Mouse (Mus musculus): Measurements from ENCODE around the gene Ldb3.

Ldb3 gene

GRCm38 (mm10) chr14:34561647-34562046 lies 26.8 kb downstream of the Ldb3 start:
- no peak for DNase-seq (ENCODE audit: low spot score in 2 of 2)

DNA sequence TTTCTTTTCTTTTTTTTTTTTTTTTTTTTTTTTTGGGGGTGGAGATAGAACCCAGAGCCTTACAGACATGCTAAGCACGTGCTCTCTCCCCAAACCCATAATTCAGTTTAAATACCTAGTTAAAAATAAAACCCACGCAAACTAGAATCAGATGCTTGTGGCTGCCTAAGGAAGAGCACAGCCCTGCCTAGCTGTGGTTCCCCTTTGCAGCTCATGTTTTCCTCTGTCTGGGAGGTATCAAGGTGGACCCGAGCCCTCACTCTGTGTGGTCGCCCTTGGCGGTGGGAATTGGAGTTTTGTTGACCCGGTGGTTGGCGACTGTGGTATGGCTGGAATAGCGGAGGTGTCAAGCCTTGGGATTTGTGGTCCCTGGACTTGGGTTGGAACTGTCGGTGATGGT lies 29.5 kb downstream of the Ldb3 start:
- DNase-seq (ENCODE audit: low spot score in 2 of 2), result no peak

DNA sequence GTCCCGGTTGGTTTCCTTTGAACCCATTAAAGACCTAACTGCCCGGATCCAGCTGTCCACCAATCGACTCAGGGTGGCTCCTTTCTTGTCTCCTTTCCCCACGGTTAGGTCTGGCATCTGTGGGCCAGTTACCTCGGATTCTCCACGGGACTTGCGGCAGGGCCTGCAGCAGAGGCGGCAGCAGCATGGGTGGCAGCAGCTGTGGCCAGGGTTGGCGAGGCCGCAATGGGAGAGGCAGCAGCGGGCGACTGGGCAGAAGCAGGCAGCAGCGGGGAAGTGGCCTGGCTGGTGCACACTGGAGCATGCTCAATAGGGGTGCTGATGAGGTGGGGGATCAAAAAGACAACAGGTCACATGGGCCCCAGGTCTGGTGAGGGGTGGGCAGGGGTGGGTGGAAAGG lies 33.3 kb downstream of the Ldb3 start:
- DNase-seq (ENCODE audit: low spot score in 2 of 2), result no peak

DNA sequence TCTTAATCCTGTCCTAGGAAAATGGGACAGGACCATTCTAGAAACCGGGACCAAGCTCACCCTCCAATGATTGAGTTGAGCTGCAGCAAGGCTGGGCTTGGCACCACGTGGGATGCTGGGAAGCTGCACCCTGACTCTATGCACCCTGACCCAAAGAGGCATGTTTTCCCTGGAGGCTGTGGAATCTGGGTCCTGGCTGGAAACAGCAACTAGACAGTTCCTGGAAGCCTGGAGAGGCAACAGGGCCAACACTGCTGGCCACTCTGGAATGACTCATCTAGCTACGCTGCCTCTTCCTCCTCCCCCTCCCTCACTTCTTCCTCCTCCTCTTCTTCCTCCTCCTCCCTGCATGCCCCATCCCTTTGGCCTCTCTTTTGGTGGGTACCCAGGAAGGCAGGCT lies 34.4 kb downstream of the Ldb3 start:
- no peak for DNase-seq (ENCODE audit: low spot score in 2 of 2)

DNA sequence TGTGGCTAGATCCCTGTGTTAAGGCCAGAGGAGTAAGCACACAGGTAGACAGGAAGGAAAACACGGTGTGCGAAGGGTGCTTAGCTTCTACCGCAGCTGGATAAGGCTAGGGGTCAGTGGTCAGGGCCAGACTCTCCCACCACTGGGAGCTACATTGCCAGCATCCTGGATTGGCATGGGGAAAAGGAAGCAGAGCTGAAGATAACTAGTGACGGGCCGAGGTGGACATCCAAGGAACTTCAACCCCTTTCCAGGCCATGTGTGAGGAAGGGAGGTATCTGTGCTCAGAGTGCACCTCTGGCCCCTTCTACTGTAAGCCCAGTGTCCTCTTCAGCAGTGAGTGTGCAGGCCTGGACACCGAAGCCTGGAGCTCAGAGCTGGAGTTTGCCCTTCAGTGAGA lies 35.0 kb downstream of the Ldb3 start:
- DNase-seq (ENCODE audit: low spot score in 2 of 2), result no peak

DNA sequence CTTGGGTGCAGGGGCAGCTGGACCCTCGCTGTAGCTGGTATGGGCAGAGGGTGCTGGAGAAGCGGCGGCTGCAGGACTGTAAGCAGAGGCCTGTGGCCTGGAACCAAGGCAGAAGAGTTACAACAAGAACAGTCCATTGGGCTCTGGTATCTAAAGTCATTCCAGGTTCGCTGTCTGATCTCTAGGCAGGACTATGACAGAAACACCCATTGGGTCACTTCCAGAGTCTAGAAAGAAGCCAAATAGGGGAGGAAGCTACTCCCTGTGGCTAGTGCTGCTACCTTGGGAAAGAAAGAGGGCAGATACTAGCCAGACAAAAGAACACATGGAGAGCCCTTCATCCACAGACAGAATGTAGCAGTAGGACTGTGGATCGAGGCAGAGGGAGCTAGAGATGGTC lies 36.3 kb downstream of the Ldb3 start:
- DNase-seq (ENCODE audit: low spot score in 2 of 2), result no peak

DNA sequence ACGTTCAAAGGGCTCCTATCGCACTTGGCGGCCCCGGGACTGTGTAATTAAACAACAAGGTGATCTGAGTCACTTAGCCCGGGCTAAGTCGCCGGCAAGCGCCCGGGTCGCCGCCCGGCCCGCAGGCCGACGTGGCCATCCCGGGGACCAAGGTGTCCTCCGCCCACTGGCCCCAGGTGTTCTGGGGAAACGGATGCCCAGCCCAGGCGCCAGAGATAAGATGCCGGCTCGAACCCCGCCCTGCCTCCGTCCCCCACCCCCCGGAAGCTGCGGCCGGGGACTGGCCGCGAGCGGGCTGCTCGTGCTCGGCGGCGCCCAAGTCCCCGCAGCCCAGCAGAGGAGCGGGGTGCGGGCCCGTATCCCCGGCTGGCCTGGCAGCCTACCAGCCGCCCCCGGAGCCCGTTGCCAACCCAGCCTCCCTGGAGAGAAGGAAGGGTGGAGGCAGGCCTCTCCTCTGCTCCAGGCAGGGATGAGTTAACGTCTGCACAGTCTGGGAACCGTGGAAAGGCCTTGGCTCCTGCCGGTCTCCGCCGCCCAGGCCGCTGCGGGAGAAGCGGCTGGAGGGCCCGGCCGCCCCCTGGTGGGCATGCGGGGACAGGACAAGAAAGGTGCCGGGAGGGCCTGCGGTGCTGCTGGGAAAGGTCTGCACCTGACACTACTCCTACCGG lies 39.3 kb downstream of the Ldb3 start:
- DNase-seq (ENCODE audit: low spot score in 2 of 2), result peak; percentile 76 to 81

DNA sequence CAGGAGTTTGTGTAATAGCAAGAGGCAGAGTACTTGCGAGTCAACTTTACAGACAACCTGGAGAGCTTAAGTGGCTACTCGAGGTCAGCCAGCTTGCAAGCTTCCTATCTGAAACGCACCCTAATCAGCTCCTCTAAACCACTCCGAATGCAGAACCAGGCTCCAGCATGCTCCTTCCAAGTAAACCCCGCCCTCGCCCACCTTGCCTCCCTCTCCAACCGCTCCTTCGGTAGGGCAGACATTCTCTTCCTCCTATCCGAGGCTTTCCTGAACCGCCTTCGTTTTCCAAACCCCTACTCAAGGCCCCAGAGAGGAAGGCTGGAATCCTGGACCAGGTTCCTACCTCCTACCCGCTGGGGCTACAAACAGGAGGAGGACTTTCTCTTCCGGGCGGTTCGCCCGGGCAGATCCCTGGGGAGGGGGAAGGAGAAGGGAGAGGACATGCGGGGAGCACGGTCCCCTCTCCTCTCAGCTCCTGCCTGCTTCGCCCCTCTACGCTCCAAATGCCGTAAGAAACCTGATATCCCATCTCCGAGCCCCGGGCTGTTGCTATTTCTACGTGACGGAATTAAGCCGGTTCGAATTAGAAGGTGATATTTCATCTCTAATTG lies 40.0 kb downstream of the Ldb3 start:
- DNase-seq (ENCODE audit: low spot score in 2 of 2), result peak; percentile 60 to 62

GRCm38 (mm10) chr14:34544545-34544944 lies 43.9 kb downstream of the Ldb3 start:
- no peak for DNase-seq (ENCODE audit: low spot score in 2 of 2)

DNA sequence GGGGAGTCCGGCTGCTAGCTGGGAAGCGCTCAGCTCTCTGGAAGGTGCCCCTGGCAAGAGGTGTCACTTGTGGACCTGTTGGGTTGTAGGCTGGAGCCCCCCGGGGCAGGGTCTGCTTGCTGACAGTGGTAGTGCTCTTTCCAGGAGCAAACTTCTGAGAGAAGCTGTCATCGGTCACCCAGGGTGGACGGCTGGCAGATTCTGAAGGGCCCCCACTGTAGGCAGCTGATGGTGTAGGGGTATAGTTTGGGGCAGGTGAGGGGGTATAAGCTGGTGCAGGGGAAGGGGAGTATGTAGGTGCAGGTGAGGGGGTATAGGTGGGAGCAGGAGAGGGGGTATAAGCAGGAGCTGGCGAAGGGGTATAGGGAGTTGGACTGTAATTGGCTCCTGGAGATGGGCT lies 44.5 kb downstream of the Ldb3 start:
- no peak for DNase-seq (ENCODE audit: low spot score in 2 of 2)

GRCm38 (mm10) chr14:34543596-34543995 lies 44.9 kb downstream of the Ldb3 start:
- no peak for DNase-seq (ENCODE audit: low spot score in 2 of 2)

DNA sequence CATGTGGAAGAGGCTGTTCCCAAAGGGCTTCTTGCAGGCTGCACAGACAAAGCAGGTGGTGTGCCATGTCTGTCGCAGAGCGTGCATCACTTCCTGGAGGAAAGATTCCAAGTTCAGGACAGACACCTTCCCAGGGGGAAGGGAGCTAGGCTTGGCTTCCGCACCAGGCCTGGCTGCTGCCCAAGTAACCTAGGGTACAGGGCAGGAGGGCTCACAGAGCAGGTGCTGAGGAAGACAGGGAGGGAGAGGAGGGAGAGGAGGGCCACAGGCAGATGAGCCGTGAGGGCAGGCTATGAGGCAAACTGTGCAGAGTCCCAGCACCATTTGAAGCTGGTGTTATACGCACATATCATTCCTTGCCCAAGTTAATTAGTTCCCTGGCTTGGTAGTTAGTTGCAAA lies 46.6 kb downstream of the Ldb3 start:
- no peak for DNase-seq (ENCODE audit: low spot score in 2 of 2)

DNA sequence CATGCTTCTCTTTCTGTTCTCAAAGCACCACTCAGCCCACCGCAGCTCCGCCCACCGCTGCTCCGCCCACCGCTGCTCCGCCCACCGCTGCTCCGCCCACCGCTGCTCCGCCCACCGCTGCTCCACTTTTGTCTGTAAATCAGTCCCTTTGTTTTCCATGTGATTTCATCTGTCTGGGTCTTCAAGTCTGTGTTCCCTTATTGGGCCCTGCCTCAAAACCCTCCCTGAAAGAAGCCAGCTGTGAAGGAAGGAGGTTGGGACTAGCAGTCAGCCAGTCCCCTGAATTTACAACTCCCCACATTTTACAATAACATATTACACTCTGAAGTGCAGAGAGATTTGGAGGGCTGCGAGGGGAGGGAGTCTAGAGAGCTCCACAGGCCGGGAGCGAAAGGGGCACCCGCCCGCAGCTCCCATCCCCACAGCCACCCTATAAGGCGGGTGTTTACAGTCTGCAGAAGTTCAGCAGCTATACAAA lies 47.8 kb downstream of the Ldb3 start:
- DNase-seq (ENCODE audit: low spot score in 2 of 2), result no peak

- DNase-seq (ENCODE audit: low spot score in 2 of 2), result no peak
Measured at GRCm38 (mm10) chr14:34535883-34536282, 52.6 kb downstream of the Ldb3 start.

DNA sequence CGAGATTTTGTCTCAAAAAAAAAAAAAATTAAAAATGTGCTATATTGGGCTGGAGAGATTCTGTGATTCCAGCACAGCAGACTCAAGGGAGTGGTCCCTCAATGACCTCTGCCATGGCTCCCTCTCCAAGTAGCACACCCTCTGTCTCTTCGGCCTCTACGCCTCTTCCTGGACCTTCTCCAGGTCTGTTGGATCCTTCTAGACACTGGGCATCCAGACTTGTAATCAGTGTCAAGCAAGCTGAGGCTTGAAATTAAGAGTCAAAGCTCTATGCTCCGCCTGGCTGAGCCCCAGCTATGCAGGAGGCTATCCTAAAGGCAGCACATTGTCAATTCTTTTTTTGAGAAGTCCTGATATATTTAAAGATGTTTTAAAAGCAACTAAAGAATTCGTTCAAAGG lies 54.9 kb downstream of the Ldb3 start:
- DNase-seq (ENCODE audit: low spot score in 2 of 2), result no peak

- no peak for DNase-seq (ENCODE audit: low spot score in 2 of 2)
Measured at GRCm38 (mm10) chr14:34532536-34532935, 55.9 kb downstream of the Ldb3 start.

GRCm38 (mm10) chr14:34528804-34529203 lies 59.7 kb downstream of the Ldb3 start:
- no peak for DNase-seq (ENCODE audit: low spot score in 2 of 2)

GRCm38 (mm10) chr14:34522701-34523100 lies 65.8 kb downstream of the Ldb3 start, which contains the start of gene 9230112D13Rik:
Gene 9230112D13Rik (minus strand): TSS chr14:34522801.
- DNase-seq (ENCODE audit: low spot score in 2 of 2), result no peak

DNA sequence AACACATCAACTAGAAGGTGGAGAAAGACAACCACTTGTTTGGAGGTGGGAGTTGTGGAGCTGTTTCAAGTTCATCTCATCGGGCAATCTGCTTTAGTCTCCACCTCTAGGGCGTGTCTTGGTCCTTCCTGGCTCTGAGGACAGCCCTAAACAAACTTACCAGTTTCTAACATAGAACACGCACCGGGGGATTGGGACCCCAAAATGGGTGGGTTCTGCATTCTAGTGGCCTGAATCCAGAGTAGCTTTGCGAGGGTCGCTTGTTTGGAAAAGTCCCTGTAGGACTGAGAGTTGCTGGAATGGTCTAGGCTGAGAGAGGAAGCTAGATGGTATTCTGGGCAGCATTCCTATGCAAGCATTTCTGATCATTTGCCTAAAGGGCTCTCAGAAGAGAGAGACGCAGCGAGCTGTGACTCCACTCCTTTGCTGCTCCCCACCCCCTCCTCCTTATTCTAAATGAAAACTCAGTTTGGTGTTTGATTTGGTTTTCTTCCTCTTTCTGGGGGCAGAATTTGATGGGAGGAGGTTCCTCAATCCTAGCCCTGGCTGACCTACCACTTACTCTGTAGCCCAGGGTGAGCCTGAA lies 70.4 kb downstream of the Ldb3 start:
- no peak for DNase-seq (ENCODE audit: low spot score in 2 of 2)

DNA sequence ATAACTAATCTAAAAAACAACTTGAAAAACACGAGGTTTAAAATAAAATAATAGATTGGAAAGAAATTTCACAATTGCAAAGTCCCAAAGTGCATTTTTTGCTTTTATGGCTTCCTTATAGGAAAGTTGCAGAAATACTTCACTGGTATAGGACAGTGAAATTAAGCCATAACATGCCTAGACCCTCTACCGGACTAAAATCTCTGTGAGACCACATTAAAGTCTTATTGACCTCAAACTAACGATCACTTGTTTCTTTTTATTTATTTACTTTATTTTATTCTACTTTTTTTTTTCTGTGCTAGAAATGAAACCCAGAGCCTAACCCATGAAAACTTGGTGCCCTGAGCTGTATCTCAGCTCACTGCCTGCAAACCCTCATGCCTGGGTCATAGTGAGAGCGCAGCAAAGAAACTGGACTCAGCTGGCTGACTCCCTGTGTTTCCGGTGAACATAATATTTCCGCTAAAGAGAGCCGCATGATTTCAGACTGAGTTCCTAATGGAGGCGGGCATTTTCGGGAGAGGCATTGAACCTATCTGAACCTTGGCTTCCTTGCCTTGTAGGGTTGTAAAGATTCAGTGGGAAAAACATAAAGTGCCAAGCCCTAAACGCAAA lies 71.4 kb downstream of the Ldb3 start:
- no peak for DNase-seq (ENCODE audit: low spot score in 2 of 2)

- DNase-seq (ENCODE audit: low spot score in 2 of 2), result no peak
Measured at GRCm38 (mm10) chr14:34515860-34516259, 72.6 kb downstream of the Ldb3 start.

- no peak for DNase-seq (ENCODE audit: low spot score in 2 of 2)
Measured at GRCm38 (mm10) chr14:34514120-34514519, 74.4 kb downstream of the Ldb3 start.

- no peak for DNase-seq (ENCODE audit: low spot score in 2 of 2)
Measured at GRCm38 (mm10) chr14:34512602-34513001, 75.9 kb downstream of the Ldb3 start.

All from right cerebral cortex, adult 2 months (tissue).